Mouse (Mus musculus) megakaryocyte progenitor cell, adult 5-6 weeks (primary cell): ENCODE data around the gene Gm3604. TPM values are rescaled to one million over a fixed set of nuclear protein-coding genes. Genes with fewer than 3 reads are reported as not detected.
"Not testable (repeated sequence)": the region's sequence is repeated elsewhere in the genome, so short reads cannot be mapped to it uniquely, and the experiment has no call there.

ENCODE experiments used
- ATAC-seq: replicated peaks from 2 replicates; pipeline ENCODE4 v1.8.0; 2016; ENCODE audit warnings: mild to moderate bottlenecking, moderate TSS enrichment, inconsistent platforms; ENCODE audit not compliant: poor library complexity
- total RNA-seq, 2 experiments: library from RNA; stranded (forward) in 1 of 2; stranded (reverse) in 1 of 2; fragments of 157-497, 149-512 nt in 1 of 2; fragments of 200-1000 nt in 1 of 2; gene quantifications; 2 replicates each; pipeline versions ENCODE4 v1.2.3 to v1.2.4; 2015 to 2017

The Gm3604 gene
- total RNA-seq (2015) (14.9 and 17.4 TPM in 2 replicates), total RNA-seq (2017) (8.3 and 11.7 TPM in 2 replicates)

DNA sequence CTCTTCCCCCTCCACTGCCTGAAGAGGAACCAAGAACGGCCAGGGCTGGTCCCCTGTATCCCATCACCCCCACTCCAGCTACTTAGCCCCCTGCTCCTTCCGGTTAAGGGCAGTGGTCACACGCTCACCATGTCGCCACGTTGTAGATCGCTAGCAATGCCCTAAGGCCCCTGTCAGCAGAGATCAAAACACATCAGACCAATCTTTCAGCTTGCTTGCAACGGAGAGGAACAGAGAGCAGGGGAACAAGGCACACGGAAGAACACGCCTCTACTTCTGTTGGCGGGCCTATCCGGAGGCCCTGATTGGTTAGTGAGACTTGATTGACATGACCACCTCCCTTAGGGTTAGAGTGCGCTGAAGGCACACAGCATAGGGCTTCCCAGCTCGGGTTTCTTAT is at the start of gene Gm3604:
Gene Gm3604, minus strand, starts transcription at position 226 of the 400 bp plus-strand sequence.
- peak; percentile 88 for ATAC-seq

DNA sequence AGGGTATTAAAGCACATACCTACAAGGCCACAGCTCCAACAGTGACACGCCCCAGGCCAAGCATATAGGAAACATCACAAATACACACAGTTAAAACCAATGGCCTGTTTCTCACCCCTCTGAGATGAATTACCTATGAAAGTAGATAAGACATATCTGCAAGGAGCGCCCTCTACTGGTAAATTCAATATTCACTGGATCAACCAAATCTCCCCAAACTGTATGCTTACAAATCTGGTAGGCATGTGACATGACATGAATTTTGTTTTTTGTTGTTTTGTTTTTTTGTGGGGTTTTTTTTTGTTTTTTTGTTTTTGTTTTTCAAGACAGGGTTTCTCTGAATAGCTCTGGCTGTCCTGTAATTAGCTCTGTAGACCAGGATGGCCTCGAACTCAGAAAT is 16.2 kb upstream of the Gm3604 start:
- not testable (repeated sequence) for ATAC-seq

DNA sequence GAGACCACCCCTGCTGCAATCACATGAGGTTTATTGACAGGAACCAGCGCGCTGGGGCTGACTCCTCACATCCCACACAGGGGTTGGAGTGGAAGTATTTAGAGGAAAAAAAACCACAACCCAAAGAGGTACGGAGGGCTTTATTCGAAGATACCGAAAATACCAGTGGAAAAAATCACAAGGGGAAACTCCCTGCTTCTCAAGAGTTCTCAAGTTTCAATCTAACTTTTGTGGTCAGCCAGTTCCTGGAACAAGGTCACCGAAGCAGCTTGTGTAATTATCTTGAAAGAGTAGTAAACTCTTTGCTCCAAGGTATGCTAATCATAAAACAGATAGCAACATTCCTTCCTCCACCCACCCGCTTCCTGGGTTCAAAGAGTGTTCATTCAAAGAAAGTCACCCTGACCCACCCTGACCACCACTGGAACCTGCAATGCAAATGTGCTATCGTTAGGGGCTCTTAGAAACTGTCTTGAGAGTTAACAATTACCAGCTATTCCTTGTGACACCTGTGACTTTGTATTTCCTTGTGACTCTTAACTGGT is 7.2 kb upstream of the Gm3604 start:
- ATAC-seq = not testable (repeated sequence)

DNA sequence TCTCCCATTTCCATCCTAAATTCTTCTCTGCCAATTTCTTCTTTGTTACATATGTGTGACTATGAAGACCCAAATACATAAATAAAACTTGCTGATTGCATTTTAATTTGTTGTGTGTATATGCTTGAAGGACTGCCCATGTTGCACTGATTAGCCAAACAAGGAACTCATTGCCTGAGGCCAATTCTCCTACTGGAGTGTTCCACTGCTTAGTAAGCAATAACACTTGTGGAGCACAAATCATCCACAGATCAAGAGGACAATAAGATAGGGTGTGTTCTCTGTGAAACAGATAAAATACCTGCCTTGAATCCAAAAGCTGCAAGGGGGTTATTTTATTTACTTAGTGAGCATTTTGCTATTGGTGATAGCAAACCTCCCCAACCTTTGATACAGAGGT is 51.2 kb downstream of the Gm3604 start:
- ATAC-seq = no peak

DNA sequence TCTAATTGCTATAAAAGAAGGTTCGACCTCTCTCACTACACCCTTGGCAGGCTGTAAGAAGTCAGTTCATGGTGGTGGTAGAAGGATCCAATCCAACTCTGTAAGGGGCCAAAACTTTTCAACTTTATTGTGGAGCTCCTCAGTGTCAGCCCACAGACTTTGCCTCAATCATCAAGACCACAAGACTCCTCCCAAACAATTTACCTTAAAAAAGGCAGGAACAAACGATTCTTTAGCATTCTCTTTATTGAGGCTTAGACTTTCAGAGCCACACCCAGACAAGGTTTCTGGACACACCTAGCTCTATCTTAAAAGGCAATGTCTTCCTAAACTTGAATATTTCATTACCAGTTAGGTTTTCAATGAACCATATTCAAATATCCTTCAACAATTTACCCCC is 51.6 kb downstream of the Gm3604 start:
- no peak for ATAC-seq

Other genes with a start within 250 kb of the Gm3604 start
- 9.6 and 14.4 TPM in 2 replicates for gene Gm49359, start 83.7 kb upstream of the Gm3604 start, total RNA-seq (2015)
- 8.9 and 14.4 TPM in 2 replicates for gene Gm49359, start 83.7 kb upstream of the Gm3604 start, total RNA-seq (2017)
- gene Zfp935, start 175.3 kb upstream of the Gm3604 start, total RNA-seq (2015) = 7.2 TPM in 1 of 2 replicates, not detected in the other
- gene Zfp935, start 175.3 kb upstream of the Gm3604 start, total RNA-seq (2017) = not detected in 2 replicates
- gene Zfp934, start 188.0 kb upstream of the Gm3604 start, total RNA-seq (2015) = 26.0 and 29.6 TPM in 2 replicates
- gene Zfp934, start 188.0 kb upstream of the Gm3604 start, total RNA-seq (2017) = 7.8 and 9.7 TPM in 2 replicates
- 8.5 and 15.3 TPM in 2 replicates for gene 6720489N17Rik, start 241.0 kb upstream of the Gm3604 start, total RNA-seq (2015)
- 19.0 and 20.6 TPM in 2 replicates for gene 6720489N17Rik, start 241.0 kb upstream of the Gm3604 start, total RNA-seq (2017)